Mouse (Mus musculus) forelimb bud, embryonic 11.5 days (tissue): ENCODE measurements around the gene Ube2l6.

Source experiments
- DNase-seq: peaks from one replicate; pipeline ENCODE4 v3.0.0-alpha.2; 2012; ENCODE audit warnings: low read depth, low spot score

Ube2l6 gene

DNA sequence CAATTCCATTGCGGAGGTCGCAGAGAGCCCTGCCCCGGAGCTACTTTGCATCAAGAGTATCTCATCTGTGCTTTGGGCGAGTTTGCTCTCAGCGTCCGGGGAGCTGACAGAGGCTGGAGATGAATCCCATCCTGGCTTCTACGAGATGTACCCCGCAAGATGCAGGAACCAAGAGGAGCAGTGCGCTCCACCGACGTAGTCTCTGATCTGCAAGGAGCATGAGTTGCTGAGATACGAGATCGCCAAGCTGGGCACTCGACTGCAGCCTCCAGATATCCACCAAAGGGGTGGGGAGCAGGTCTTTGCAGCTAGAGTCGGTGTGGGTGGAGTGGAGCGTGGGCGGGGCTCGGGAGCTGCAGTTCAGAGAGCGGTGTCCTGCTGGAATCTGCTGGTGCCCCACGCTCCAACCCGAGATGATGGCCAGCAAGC, at the start of gene Ube2l6:
TSS of gene Ube2l6 (plus strand) at position 336 of the 429 bp plus-strand sequence.
- DNase-seq = peak; percentile 45

GRCm38 (mm10) chr2:84750115-84750514, 48.5 kb upstream of the Ube2l6 start:
- DNase-seq = no peak

DNA sequence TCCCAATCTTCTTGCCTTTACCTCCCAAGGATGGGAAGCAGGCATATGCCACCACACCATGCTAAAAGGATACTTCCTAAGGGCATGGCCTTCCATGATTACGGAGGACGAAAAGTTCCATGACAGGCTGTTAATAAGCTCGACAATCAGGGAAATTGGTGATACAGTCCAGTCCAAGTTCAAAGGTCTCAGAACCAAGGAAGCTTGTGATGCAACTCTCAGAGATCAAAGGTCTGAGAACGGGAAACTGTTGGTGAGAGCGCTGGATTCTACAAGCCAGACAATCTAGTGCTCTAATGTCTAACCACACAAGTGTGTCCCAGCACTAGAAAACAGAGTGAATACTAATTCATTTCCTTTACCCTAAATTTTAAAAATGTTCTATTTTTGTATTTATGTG, 42.4 kb upstream of the Ube2l6 start:
- no peak for DNase-seq

DNA sequence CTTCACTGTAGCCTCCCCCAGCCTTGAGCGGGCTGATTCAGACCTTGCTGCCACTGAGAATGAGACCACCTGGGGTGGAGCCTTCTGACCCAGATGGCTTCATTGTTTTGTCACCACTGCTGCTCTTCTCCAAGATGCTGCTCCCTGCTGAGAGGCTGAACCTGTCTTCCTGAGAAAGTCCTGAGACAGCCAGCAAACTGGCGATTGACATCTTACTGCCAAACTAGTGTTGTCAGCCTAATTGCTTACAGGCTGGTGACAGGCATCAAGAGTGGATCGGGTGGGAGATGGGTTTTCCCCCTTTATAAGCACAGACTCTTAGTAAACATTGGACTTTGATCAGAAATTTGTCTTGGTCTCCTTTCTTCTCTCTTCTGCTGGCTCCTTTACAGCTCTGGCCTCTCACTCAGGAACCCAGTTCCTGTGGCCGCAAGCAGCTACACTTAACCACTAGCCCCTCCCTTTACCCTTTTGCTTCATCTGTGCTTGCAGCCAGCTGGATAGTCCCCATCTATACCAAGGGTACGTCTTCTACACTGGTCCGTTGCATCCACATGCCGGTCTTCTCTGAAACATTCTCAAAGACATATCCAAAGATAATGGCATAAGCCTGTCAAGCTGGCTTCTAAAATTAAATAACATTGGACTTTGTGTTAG, 41.5 kb upstream of the Ube2l6 start:
- DNase-seq = no peak

DNA sequence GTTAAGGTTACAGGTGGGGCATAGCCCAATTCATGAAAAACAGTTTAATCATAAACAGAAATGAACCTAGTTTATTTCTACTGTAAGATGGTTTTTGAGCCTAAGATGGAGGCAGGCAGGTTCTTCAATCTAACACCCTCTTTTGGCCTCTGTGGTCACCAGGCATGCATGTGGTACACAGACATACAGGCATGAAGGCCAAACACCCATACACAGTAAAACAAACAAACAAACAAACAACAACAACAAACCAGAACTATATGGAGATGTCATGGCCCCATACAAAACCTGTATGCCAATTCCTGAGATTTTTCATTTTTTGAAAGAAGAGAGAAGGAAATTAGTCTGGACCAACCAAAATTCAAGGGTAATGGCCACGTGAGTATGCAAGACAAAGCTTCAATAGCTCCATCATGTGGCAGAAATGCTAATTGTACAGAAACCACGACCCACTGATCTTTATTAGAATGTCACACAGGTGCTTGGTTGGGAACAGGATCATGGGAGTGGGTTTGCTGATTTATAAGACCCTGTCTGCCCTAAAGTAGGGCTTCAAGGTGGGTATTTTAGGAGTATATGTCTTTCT, 40.0 kb upstream of the Ube2l6 start:
- DNase-seq = peak; percentile 69

- no peak for DNase-seq
These were observed 37.9 kb upstream of the Ube2l6 start for GRCm38 (mm10) chr2:84760777-84761176.

DNA sequence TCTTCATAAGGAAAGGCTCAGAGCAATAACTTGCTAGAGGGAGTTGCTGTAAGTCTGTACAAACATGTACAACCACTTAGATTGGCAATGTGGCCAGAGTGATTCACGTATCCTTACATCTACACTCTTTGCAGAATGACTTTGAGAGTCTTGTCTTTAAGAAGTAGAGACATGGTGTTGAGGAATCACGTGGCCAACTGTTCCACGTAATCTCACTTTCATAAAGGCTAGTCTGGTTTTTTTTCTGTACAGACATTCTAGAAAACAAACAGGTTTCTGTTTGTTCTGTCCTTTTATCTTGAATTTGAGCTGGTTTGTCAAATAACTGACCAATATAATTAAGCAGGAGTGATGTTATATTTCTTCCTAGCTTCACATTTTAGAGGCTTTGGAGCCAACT, 37.3 kb upstream of the Ube2l6 start:
- no peak for DNase-seq

DNA sequence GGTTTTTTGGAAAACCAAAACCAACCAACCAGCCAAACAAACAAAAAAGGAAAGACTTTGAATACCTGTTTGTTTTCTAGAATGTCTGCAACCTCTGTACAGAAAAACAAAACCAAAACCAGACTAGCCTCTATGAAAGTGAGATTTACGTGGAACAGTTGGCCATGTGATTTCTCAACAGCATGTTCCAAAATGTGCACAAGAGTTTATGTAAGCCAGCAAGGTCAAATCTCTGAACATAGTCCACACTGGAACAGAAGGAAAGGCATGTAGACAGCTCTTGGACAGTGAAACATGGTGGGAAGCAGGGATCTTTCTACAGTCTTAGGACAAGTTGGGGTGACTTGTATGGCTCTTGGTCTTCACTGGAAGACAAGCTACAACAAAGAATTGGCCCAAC, 36.8 kb upstream of the Ube2l6 start:
- DNase-seq = no peak

DNA sequence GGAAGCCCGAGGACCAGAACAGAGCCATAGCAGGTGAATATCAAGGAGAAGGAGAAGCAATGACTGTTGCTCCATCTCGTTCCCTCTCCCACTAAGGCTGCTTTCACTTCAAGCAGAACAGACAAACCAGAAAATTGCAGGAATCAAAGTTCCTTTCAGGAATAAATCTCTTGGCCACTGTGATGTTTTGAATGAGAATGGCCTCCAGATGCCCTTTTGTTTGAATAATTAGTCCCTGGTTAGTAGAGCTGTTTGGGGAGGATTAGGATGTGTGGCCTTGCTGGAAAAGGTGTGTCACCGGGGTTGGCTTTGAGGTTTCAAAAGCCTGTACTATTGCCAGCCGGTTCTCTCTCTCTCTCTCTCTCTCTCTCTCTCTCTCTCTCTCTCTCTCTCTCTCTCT, 36.3 kb upstream of the Ube2l6 start:
- no peak for DNase-seq

GRCm38 (mm10) chr2:84762818-84763217, 35.8 kb upstream of the Ube2l6 start:
- DNase-seq = no peak

DNA sequence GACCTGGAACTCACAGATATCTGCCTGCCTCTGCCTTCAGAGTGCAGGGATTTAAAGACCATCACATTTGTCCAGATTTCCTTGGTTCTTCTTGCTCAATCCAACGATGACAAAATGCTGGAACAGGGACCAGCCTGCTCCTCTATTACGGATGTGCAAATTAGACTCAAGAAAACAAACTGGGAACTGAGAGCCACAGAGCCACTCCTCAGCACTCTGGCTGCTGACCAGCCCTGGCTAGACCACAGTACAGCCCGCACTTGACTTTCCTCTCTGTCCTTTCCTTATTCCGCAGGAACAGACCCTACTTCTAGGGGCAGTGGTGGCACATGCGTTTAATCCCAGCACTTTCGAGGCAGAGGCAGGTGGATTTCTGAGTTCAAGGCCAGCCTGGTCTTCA, 28.1 kb upstream of the Ube2l6 start:
- DNase-seq = no peak

DNA sequence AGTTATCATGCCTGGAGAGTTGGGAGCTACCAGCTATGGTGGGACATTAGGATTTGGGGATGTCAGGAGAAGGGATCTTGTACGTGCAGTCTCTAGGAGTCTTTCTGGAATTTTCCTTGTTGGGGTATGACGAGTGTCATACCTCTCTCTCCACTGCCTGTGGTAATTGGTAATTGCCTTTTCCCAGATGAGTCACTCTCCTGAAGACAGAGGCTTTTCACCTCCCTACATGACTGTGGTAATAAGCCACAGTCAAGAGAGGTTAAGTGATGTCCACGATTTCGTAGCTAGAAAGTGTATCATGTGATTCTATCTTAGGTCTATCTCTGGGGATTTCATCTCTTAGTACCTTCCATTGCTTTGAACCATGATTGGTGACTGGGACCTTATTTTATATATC, 26.2 kb upstream of the Ube2l6 start:
- no peak for DNase-seq

GRCm38 (mm10) chr2:84773195-84773594, 25.4 kb upstream of the Ube2l6 start:
- no peak for DNase-seq

DNA sequence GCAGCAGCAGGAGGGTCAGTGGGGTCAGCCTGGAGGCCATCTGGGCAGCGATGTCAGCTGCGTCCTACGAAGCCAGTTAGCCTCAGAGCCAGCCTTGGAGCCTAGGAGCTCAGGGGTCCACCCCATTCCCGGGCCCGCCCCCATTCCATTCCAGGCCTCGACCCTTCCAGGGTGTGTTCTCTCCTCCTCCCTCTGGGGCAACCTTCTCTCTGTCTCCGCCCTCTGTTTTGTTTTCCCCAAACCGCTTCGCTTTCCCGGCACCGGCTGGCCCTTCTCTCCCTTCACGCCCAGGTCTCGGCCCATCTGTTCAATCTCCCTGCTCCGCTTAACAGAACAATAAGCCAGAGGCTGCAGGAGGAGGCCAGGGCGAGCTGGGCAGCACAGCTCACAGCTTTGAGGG, 23.9 kb upstream of the Ube2l6 start:
- peak; percentile 68 for DNase-seq

DNA sequence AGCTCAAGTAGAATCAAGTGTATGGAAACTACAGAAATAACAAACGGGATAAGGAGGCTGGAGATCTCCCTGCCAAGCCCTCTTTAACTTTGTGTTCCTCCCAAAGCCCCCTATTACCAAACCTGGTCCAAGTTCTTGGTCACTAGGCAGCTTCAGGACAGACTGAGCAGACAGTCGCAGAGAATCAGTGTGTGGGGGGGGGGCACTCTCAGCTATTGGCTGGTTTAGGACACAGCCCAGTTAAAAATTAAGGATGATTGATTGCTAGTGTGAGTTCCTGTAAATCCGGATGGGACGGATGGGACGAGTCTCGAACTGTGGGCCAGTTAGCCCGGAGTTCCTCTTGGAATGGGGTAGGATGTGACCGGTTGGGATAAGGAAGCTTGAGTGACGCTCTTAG, 23.4 kb upstream of the Ube2l6 start, which contains the start of gene Serping1:
TSS of gene Serping1 (minus strand) at position 204 of the 400 bp plus-strand sequence.
- no peak for DNase-seq

DNA sequence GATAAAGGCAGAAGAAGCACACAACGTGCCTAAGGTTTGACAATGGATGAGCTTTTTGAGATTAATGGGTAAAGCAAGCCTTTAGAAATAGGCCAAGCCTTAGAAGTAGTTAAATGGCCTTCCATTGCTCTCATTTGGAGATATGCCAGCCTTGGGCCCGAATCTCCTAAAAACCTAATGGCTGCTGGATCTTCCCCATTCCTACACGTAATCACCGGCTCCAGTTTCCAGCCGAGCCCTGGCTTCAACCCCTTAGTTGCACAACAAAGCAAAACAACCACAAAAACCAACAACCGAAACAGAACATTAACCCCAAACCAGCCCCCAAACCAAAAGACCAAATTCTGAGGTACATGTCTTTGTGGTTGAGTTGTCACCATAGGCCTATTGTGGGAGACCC, 23.0 kb upstream of the Ube2l6 start:
- no peak for DNase-seq

DNA sequence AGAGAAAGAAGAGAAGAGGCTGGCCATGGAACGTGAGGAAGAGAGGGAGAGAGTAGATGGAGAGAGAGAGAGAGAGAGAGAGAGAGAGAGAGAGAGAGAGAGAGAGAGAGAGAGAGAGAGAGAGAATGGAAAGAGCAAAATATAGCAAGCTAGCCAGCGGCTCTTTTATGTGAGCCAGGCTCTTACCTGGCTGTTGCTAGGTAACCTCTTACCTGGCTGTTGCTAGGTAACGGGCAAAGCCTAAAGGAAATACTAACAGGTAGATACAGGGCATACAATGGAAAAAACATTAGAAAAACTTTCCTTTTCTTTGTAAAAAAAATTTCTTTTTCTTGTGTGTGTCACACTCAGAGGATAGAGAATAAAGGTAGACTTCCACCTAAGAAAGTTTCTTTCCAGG, 20.9 kb upstream of the Ube2l6 start:
- no peak for DNase-seq

DNA sequence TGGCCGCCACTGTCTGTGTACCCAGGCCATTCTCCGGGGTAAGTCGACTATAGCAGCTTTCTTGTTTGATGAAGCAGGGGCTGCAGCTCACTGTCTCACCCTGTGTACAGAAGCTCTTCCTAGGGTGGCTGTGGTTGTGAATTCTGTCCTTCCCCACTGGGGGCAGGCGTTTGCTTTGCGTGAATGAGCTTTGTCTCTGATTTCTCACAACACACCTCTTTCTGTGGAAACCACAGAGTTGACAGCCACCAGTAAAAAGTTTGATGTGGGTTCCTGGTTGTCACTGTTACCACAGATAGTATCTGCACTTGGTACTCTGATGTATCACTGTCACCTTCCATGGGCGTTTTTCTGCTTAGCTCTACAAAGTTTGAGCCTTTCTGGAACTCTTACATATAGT, 19.4 kb upstream of the Ube2l6 start:
- DNase-seq = no peak

- DNase-seq = no peak
These were observed 15.3 kb upstream of the Ube2l6 start for GRCm38 (mm10) chr2:84783315-84783714.

DNA sequence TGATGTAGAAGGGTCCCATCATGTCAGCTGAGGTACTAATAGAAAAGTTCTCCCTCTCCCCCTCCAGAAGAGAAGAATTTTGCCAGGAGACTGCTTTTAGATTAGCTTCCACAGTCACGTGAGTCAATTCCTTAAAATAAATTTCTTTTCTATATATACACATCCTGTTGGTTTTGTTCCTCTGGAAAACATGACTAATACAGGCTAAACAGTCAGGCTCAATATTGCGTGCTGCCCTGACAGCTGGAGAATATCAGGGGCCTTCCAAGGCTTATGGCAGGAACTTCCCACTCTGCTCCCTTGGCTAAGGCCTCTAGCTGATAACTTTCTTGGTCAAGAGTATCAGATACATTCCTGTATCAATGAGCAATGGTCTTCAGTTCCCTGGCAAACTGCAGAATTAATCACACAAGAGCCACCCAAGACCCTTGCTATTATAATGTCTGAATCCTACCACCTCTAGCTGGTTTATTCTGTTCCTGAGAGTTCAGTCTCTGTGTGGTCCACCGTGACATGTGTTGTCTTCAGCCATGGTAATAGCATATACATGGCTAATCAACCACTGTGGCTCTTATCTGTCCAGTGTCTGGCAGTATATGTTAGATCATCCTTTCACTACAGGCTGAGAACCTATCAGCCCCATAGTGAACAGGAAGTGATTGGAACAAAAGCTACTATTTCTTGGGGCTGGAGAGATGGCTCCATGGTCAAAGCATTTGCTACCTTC, 14.6 kb upstream of the Ube2l6 start:
- DNase-seq = no peak

DNA sequence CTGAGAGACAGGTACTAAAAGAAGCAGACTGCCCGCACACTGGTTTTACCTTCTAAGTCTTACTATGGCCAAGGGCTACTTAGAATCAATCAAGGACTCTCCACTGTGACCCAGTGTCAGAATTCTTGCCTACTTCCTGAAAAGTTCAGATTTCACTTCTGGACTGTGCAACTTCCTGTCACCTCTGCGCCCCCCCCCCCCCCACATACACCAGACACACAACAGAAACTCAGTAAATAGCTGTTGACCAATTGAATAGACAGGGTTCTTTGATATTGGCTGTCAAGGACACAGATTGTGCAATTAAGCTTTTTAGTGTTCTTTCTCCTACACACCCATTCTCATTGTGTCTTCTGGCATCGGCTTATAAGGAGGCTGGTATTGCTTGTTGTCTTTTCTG, 10.3 kb upstream of the Ube2l6 start:
- DNase-seq = no peak

- no peak for DNase-seq
These were observed 8.2 kb upstream of the Ube2l6 start for GRCm38 (mm10) chr2:84790418-84790817.

GRCm38 (mm10) chr2:84792516-84792915, 6.1 kb upstream of the Ube2l6 start:
- no peak for DNase-seq
